Mouse (Mus musculus) cerebellum, adult 2 months (tissue): ENCODE results near the gene Ltbp3.

Source experiments
- CTCF ChIP-seq: fragments of 200-500 bp; IDR thresholded peaks from 2 replicates; pipeline ENCODE4 v1.5.1; 2011; ENCODE audit warnings: low read depth, mild to moderate bottlenecking, control low read depth, low read length, moderate library complexity, borderline replicate concordance; ENCODE audit not compliant: insufficient read depth
- POLR2A ChIP-seq: fragments of 200-500 bp; IDR thresholded peaks from 2 replicates; pipeline ENCODE4 v1.6.1; 2011; ENCODE audit warnings: low read length, control low read depth, borderline replicate concordance; ENCODE audit not compliant: insufficient read depth

- TF ChIP-seq CTCF (no peak), POLR2A (no peak)
These were observed 27.4 kb upstream of the Ltbp3 start for GRCm38 (mm10) chr19:5713255-5713654.
